Mouse (Mus musculus): ENCODE results near the gene Asna1.

Asna1 gene

DNA sequence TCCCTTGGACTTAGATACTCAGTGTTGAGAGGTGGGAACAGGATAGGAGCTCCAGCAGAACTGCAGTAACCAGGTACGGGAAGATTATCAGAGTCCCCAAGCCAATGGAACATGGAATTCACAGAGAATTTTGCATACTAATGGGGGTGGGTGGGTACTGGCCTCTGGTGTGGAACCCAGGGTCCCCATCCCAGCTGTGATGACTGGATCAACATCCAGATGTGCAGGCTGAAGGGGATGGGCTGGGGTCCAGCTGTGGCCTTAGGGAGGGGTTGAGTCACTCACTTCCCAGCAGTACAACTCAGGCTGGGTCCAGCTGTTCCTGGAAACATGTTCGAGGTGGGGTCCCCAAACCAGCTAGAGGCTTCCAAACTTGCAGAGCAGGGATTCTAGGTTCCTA, 37.2 kb downstream of the Asna1 start:
- DNase-seq, result no peak

GRCm38 (mm10) chr8:84987388-84987787, 37.7 kb downstream of the Asna1 start:
- no peak for DNase-seq

DNA sequence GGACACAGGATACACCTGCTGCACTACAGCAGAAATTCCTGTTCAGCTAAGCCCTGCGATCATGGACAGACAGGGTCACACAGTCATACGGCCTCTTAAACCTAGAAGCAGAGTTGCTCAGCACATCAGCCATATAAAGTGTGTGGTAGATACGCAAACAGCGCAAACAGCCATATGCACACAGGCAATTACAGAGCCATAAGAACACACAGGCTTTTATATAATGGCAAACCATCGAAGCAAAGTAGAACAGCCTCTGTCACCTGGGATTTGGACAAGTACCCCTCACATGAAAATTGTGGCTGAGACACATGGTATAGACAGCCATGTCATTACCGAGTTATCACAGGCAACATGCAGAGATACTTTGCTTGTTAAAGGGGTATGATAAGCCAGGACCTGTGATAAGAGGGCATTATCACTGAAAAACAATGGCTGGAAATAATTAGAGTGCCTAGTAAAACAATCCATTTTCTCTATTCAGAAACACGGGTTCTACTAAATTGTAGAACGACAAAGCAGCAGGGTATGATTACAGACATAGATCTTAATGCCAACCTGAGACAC, 38.6 kb downstream of the Asna1 start:
- no peak for DNase-seq

- peak; percentile 95 to 97 for DNase-seq
Measured at GRCm38 (mm10) chr8:84985684-84986378, 39.2 kb downstream of the Asna1 start.

DNA sequence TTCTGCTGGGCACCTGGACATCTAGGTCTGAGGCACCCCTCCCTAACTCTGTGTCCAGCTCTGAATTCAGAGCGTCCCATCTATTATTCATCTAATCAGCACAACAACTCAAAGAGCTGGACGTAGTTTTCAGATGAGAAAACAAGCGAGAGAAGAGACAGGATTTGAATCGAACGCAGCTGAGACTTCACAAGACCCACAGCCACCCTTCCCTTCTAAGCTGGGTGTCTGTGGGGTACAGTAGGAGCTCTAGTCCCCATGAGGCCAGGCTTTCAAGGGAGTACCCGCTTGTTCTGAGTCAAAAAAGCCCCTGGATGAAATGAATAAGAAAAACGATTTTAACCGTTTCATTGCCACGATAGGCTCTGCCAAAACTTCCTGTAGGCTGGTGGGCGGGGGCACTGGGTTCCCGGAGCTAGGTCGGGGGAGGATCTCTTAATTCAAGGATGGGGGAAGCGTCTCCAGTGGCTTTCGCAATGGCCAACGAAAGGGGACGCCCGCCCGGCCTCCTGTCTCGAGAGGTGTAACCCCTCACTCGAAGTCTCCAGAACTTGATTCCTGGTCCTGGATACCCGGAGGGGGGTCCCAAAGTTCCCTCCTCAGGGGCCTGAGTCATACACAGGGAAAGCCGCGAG, 39.9 kb downstream of the Asna1 start:
- peak; percentile 47 to 69 for DNase-seq

DNA sequence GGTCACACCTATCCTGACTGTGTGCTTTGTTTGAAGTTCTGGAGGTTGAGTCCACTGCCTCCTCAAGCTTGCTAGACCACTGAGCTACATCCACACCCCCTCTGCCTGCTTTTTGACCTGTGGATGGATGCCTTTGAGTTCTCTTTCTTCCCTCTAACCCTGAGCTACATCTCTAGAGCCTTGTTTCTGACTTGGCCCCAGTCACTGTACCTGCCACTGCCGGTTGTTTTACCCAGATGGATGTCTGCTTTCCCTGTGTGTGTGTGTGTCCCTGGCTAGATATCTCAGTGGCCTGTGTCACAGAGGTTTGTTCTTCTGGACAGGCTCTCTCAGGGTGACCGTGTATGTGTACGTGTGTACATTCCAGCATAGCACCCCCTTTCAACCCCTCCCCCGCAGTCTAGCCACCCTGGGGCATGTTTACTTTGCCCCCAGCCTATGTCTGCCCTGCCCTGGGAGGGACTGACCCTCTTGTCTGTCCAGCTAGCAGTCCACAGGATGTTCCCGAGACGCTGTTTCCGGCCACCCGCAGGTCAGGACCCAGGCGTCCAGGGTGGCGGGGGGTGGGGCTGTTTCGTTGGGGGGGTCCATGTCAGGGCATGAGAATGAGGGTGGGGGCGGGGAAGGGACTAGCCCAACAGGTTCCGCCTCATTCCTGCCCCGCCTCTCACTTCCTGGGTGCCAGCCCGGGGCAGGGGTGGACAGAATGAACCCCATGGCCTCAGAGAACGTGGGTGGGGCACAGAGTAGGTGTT, 40.6 kb downstream of the Asna1 start:
- DNase-seq, result peak; percentile 68 to 77

DNA sequence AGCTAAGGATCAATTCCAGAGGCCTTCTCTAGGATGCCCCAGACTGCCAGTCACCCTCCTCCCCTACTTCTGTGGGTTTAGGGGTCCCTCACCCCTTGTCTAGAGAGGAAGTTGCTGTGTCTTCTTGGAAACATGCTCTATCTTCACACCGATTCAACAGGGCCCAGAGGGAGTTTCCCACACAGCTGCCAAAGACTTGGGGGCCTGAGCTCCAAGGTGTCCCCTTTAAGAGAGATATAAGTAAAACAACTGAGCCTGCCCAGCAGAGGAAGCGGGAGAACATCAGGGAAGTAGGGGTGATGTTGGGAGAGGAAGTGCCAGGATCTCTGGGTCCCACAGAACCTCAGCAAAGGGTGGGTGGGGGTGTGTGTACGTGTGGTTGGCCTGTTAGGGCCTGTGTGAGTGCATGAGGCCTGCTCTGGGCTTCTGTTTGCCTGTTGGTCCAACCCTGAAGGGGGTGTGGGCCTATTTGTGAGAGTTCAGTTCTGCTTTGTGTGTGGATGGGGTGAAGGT, 42.5 kb downstream of the Asna1 start:
- DNase-seq, result peak in 1 of 2 experiments; percentile 24

DNA sequence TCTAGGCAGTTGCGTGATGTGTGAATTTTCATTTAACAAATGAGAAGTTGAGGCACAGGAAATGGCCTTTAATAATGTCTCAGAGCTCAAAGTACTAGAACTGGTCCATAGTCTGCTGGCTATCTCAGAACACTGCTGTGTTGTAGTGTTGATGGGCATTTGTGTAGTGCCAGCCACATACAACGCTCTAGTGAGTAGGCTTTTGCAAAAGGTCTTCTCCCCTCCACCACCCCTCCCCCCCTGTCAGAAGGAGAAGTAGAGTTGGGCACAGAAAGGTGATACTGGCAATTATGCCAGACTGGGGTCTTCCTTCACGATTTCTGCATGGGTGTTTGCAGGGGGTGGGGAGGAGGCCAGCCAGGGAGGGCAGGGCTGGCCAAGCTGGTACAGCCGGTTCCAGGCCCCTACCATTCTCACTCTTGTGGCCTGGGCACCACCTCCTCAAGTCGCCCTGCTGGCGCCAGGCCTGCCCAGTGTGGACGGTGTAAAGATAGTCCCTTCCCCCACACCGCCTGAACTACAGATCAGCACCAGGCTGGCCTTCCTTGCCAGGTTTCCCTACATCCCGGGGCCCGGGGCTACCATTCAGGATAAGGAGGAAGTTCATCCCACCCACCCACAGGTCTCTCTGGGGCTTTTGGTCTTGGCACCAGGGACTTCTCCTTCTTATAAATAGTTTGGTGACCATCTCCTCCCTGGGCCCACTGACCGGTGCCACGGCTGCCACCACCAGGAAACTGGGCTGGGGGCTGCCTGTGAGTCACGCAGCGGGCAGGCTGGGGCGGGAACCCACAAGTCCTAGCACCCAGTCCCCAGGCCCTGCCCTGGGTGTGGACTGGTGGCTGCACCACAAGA, 43.2 kb downstream of the Asna1 start:
- DNase-seq, result peak; percentile 31 to 54

DNA sequence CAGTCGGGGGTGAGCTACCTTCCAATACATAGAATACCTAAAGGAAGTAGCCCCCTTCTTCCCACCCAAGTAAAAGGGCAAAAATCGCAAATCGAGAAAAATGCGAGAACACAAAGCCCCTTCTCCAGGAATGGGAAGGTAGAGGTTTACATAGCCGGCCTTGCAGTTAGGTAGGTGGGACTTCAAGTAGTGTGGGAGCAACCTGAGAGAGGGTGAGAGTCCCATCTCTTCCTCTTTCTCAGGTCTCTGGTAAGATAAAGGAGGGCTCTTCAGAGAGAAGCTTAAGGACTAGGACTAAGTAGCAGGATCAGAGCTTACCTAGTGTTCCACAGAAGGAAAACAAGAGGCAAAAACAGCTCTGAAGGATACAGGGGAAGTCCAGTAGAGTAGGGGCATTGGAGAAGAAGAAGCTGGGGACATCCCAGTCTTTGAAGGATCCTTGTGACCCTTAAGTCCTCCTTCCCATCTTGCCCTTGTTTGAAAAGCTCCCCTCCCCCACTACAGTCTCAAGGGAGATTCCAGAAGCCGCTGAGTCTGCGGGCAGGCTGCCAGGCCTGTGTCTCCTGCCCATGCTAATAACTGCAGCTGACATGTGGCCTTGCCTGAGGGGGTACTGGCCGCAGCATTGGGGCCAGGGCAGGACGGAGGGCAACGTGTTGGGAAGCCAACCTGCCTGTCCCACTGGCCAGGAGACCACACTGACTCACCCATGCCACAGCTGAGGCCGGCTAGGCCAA, 44.3 kb downstream of the Asna1 start:
- DNase-seq, result peak; percentile 88 to 94

DNA sequence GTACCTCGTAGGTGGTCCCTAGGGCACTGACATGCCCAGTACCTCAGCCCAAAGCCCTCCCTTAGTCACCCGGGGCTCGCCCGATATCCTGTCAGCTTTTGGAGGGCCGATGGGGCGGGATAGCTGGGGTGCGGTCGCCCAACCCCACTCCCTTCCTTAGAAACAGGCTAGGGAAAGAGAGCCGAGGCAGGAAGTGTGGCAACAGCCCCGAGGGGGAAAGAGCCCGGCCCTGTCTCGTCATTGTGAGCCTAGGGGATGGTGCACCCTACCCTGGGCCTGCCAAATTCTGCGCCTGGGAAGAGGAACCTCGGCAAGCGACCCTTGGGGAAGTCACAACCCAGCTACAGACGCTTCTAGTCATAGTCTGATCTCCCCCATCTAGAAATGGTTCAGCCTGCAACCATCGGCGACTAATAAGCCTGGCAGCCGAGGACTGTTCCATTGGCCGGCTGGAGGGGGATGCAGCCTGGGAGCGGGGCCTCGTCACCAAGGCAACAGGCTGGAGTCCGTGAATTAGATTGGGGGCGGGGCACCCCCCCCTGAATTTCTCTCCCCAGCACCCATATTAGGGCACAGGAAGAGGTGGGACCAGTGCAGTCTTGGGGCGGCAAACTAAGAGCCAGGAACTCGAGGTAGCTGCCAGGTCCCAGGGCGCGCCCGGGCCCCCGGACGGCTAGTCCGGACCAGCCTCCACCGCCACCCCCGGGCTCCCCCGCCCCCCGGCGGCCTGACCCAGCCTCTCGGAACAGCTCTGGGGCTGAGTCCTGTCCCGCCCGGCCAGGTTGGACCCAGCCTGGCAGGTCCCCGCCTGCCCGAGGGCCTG, 45.3 kb downstream of the Asna1 start:
- peak; percentile 93 to 96 for DNase-seq

DNA sequence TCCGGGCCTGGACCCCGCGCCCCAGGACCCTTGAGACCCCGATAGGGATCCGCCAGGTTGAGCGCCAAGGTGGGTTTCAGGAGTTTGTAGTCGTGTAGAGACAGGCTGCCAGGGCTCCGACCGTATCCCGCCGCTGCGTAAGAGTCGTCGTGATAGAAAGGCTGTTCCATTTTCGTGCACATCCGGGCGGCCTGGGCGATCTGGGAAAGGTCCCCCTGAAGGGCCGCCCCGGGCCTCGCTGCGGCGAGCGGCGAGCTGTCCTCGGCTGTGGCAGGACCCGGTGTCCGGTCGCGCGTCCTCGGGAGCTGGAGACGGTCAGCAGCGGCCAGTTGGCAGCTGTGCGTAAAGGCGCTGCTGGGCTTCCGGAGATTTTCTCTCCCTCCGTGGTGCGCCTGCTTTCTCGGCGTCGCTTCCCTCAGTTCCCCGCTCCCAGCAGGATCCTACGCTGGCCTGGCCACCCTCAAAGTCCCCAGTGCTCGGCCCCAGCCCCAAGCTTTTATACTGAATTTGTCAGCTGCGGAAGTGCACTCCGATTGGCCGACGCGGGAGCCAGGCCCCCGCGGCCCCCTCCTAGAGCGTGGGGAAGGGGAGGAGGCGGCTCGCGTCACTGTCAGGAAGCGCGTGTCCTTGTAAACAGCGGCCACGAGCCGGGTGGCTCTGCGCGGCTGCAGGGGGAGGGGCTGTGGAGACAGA, 46.7 kb downstream of the Asna1 start, which contains the start of gene Junb:
Gene Junb (minus strand): TSS at position 471 of the 693 bp plus-strand sequence.
- DNase-seq, result peak; percentile 91 to 95

DNA sequence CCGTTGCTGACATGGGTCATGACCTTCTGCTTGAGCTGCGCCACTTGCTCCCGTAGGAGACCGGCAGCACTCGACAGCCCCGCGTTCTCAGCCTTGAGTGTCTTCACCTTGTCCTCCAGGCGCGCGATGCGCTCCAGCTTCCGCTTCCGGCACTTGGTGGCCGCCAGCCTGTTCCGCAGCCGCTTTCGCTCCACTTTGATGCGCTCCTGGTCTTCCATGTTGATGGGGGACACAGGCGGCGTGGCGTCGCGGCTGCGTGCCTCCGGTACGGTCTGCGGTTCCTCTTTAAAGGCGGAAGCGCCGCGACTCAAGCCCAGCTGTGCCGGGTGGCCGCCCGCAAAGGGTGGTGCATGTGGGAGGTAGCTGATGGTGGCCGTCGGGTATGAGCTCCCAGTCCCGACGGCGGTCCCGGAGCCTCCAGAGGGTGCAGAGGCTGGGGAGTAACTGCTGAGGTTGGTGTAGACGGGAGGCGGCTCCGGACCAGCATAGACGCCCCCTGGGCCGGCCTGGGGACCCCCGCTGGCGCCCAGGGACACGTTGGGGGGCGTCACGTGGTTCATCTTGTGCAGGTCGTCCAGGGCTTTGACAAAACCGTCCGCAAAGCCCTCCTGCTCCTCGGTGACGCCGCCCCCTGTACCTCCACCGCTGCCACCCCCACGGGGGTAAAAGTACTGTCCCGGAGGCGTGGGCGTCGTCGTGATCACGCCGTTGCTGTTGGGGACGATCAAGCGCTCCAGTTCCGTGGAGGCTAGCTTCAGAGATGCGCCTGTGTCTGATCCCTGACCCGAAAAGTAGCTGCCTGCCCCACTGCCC, 47.4 kb downstream of the Asna1 start:
- DNase-seq, result peak; percentile 75 to 84

GRCm38 (mm10) chr8:84976763-84977434, 48.2 kb downstream of the Asna1 start:
- DNase-seq, result peak in 1 of 2 experiments; percentile 22

DNA sequence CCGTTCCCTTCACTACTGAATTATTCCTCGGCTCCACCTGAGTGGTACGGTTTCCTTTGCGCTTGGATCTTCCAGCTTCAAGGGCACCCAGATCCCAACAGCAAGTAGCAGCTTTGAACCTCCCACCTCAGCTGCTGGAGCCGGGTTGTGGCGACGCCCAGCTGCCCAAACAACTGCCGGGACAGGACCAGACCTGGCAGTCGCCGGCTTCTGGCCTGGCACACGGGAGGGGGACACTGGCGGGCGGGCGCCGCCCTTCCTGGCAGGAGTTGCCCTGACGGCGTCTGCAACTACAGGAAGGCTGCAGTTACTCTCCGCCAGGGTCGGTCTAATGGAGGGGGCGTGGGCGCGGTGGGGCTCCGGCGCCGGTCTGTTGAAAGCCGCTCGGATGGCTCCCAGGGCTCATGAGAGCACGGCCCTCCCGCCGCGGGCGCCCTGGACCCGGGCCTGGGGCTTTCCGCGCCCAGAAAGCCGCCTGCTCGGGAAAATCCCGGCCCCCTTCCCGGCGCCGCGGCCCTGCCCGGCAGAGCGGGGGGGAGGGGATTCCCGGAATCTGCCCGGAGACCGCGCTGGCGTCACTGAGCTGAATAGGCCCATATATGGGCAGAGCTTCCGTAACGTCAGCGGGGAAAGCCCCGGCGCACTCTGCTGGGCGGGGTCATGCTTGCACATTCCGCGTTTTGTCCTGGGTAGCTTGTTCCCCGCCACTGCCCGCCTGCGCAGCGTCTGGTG, 48.9 kb downstream of the Asna1 start:
- peak; percentile 94 to 96 for DNase-seq

DNA sequence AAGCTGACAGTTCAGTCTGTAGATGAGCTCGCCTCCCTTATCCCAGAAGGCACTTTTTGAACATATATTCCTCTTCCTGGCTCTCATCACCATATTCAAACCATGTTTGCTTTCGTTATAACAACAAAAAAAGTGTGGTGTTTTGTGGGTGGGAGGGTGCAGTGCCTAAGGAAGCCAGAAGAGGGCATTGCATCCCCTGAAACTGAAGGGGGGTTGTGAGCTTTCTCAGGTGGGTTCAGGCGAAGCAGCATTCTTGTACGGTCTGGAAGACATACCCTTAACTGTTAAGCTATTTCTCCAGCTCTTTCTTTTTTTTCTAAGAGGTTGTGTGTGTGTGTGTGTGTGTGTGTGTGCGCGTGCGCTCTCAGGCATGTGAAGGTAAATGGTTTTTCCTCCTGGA, 49.6 kb downstream of the Asna1 start:
- peak; percentile 81 to 84 for DNase-seq

GRCm38 (mm10) chr8:84974543-84975142, 50.4 kb downstream of the Asna1 start:
- no peak for DNase-seq
